Comparison of ENCODE assay signal across 24 mouse cellular contexts in genomic region chr14:122160916-122161315, GRCm38 (mm10).
"Had no signal": no experiment of that assay in that cellular context is flagged by ENCODE, and none has a peak within 500 bp of the region (broad histone marks: within the 10 kb centered on the region; RNA-seq: fewer than 3 reads in every experiment).

No protein-coding gene starts in this region.

- H3K9ac ChIP-seq: heart, embryonic 13.5 days; heart, embryonic 15.5 days; hindbrain, embryonic 12.5 days; hindbrain, embryonic 14.5 days; intestine, embryonic 15.5 days; limb, embryonic 12.5 days; liver, embryonic 12.5 days; liver, embryonic 14.5 days had no signal

- H3K4me2 ChIP-seq: heart, embryonic 13.5 days; heart, embryonic 15.5 days; hindbrain, embryonic 12.5 days; hindbrain, embryonic 14.5 days; intestine, embryonic 15.5 days; limb, embryonic 12.5 days; liver, embryonic 12.5 days had no signal

- H3K4me1 ChIP-seq: heart, embryonic 13.5 days; heart, embryonic 15.5 days; hindbrain, embryonic 10.5 days; hindbrain, embryonic 12.5 days; intestine, embryonic 15.5 days; limb, embryonic 10.5 days; limb, embryonic 12.5 days; liver, embryonic 12.5 days had no signal

- ATAC-seq: hindbrain, embryonic 16.5 days; inflammation-experienced regulatory T-cells, adult 6 months; intestine, embryonic 15.5 days; liver, embryonic 12.5 days had no signal

- H3K27ac ChIP-seq: heart, adult 2 months; heart, embryonic 13.5 days; heart, embryonic 15.5 days; hindbrain, embryonic 10.5 days; hindbrain, embryonic 12.5 days; hindbrain, embryonic 14.5 days; intestine, embryonic 15.5 days; layer of hippocampus, adult 2 months; left cerebral cortex, adult 2 months; limb, embryonic 10.5 days; limb, embryonic 12.5 days; liver, embryonic 12.5 days; liver, embryonic 14.5 days had no signal

- H3K4me3 ChIP-seq: heart, adult 2 months; heart, embryonic 13.5 days; heart, embryonic 15.5 days; hindbrain, embryonic 10.5 days; hindbrain, embryonic 12.5 days; intestine, embryonic 15.5 days; layer of hippocampus, adult 2 months; left cerebral cortex, adult 2 months; limb, embryonic 10.5 days; limb, embryonic 12.5 days; liver, embryonic 12.5 days had no signal

- H3K9me3 ChIP-seq: heart, embryonic 13.5 days; heart, embryonic 15.5 days; hindbrain, embryonic 10.5 days; hindbrain, embryonic 12.5 days; intestine, embryonic 15.5 days; limb, embryonic 10.5 days; limb, embryonic 12.5 days; liver, embryonic 12.5 days had no signal

- H3K27me3 ChIP-seq: heart, embryonic 13.5 days; heart, embryonic 15.5 days; hindbrain, embryonic 12.5 days; intestine, embryonic 15.5 days; limb, embryonic 12.5 days; liver, embryonic 12.5 days had no signal

- DNase-seq: gastrocnemius, postnatal 14 days; heart, adult 2 months; heart, postnatal 14 days; heart, postnatal 4 days; kidney, adult 18-20 months; kidney, adult 8-10 months; kidney, postnatal 10 days; kidney, postnatal 25 days; kidney, postnatal 4 days; liver had no signal
